Mouse (Mus musculus): Measurements from ENCODE around the gene Slc25a17. TPM values are rescaled to one million over a fixed set of nuclear protein-coding genes. Genes with fewer than 3 reads are reported as not detected.

Slc25a17 gene
- total RNA-seq, 2 experiments from 2014 or later: 6.7 TPM

- peak; percentile 48 for DNase-seq (ENCODE audit: low spot score)
These were observed 58.3 kb downstream of the Slc25a17 start for GRCm38 (mm10) chr15:81302151-81302808.

DNA sequence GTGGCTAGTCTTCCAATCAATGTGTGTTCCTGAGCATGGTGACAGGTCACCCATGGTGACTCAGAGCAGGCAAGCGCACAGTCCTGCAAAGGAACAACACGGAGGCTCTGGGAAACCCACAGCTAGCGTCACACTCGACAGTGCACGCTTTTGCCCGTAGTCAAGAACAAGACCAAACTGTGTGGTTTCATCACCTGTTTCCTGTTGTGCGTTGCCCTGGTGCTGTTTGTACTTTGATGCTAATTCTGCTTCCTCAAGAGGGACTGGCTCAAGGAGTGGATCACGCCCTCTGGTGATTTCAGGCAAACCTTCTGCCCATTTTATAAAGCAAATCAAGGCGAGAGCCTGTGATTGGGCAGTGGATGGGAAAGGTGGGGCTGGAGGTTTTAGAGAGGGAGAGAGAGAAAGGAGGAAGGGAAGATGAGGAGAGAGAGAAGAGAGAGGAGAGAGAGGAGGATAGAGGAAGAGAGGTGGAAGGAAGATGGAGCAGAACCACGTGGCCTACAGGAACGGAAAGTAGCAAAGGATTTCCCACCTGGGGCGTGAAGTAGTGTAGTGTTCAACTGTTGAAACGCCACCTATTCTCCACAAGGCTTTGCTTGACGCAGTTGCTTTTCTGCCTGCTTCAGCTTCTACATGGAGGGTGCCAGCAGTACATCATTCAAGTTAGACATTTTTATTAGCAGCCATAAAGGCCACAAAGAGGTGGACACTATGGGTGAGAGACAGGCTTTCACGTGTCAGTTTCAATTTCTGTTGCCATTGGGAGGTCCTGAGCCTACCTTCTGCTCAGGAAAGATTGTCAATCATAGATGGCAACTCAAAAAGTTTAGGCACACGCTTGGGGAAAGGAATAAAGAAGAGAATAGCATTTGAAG, 59.2 kb downstream of the Slc25a17 start:
- no peak for DNase-seq (ENCODE audit: low spot score)

- DNase-seq (ENCODE audit: low spot score): no peak
These were observed 60.0 kb downstream of the Slc25a17 start for GRCm38 (mm10) chr15:81300520-81301069.

DNA sequence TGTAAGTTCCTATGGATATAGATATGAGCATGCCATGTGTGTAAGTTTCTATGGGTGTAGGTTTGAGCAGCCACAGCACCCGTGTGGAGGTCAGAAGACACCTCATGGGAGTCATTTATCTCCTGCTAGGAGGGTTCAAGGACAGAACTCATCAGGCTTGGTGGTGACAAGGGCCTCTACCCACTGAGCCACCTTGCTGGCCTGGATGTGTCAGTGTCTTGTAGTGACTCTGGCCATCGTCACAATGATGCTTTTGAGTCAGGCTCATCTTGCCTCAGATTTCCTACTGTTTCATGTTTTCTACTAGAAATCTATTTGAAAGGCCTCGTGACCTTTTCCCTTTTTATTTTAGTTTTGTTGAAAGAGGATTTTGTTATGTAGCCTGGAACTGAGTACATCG, 61.1 kb downstream of the Slc25a17 start:
- no peak for DNase-seq (ENCODE audit: low spot score)

DNA sequence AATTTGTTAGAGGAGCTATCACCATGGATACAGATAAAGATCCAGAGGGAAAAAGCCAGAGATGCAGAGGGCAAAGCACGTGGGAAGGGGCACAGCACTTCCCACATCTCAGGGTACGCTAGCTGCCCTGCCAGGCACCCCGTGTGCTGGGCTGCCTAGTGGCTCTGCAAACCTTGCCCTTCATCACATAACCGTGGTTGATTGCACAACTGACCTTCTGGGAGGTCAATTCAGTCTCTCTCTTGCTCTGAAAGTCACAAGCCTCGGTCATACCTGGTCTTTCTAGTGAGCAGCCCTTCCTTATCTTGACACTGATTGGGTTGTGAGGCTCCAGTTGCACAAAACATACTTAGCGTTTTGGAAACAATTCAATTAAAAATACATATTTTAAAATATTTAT, 62.4 kb downstream of the Slc25a17 start:
- DNase-seq (ENCODE audit: low spot score): no peak

GRCm38 (mm10) chr15:81297543-81297942, 63.1 kb downstream of the Slc25a17 start:
- no peak for DNase-seq (ENCODE audit: low spot score)

DNA sequence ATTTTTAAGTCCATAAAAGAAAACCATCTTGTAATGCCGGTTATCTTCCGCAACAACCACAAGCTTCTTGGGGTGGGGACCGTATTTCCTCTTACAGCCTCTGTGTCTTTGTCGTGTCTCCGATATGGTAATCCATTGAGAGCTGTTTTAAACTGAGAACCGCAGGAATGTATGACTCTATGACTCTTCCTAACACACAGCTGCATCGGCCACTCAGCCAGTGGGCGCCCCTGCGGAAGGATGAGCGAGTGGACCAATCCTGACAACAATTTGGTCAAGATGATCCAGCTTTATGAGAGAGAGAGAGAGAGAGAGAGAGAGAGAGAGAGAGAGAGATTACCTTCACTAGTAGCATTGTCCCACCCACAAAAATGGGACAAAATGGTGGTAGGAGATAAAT, 65.7 kb downstream of the Slc25a17 start:
- no peak for DNase-seq (ENCODE audit: low spot score)

GRCm38 (mm10) chr15:81294386-81294785, 66.2 kb downstream of the Slc25a17 start:
- peak; percentile 9 for DNase-seq (ENCODE audit: low spot score)

DNA sequence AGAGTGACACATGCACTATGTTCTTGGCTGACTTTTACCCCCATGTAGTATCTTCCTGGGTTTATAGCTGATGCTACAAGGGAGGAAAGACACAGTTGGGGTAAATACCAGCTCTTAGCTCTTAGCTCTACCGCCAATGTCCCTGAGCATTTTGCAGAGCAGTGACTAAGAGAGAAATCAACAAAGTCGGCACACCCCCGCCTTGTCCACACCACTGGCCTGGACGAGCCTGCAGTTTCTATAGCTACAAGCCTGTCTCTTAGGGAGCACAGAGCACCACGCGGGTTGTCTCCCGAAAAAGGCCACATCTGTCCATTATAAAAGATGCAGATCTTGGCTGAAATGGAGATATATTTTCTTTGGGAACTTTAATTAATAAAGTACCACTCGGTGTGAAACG, 69.9 kb downstream of the Slc25a17 start:
- peak; percentile 9 for DNase-seq (ENCODE audit: low spot score)

- DNase-seq (ENCODE audit: low spot score): no peak
These were observed 70.4 kb downstream of the Slc25a17 start for GRCm38 (mm10) chr15:81290230-81290629.

GRCm38 (mm10) chr15:81284121-81284734, 76.4 kb downstream of the Slc25a17 start:
- no peak for DNase-seq (ENCODE audit: low spot score)

DNA sequence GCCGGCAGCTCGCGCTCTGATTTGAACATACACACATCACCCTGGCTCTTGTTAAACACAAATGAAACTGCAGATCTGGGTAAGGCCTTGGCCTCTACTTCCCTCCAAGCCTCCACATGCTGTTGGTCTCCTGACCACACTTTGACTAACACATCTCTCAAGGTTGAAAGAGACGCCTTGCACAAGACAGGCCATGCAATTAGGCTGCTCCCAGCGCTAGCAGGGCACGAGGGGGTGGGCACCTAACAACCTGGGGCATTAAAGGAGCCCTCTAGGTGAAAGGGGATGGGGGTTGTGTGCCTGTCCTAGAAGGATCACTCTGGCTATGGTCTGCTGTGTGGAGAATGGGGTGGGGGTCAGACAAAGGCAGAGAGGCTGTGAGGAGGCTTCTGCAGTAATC, 81.9 kb downstream of the Slc25a17 start:
- no peak for DNase-seq (ENCODE audit: low spot score)

- no peak for DNase-seq (ENCODE audit: low spot score)
These were observed 82.7 kb downstream of the Slc25a17 start for GRCm38 (mm10) chr15:81277928-81278327.

GRCm38 (mm10) chr15:81273361-81273760, 87.3 kb downstream of the Slc25a17 start:
- DNase-seq (ENCODE audit: low spot score): no peak

DNA sequence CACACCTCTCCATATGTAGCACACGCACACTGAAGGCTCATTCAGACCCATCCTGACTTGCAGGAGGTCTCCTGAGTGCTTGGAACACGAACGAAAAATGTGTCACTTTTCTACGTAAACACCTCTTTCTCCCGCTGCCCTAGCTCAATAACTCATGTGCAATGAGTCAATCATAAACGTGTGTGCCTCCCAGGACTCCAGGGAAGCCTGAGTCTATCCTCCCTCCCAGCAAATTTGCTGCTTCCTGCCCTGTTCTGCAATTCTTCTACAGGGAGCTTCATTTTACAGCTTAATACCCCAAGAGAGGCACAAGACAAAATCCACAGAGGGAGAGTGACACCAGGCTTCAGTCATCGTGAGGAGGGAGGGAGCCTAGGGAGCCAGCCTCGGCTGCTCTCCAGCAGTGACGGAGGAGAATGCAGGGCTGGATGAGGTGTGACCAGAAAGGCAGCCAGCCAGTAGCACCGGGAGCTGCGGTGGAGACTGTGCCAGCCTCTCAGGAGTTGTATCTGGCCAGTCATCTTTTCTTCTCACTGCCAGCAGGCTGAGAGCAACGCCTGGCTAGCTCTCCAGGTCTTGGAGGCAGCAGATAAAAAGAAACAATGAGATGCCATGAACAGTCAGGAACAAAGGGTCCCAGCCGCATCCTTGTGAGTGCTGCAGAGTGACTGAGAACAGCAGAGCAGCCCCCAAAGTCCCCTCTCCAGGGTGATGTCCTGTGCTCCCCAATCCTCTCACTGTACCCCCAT, 88.1 kb downstream of the Slc25a17 start:
- DNase-seq (ENCODE audit: low spot score): peak; percentile 83

Other genes starting within 250 kb of the Slc25a17 start
- gene Mrtfa, start 170.1 kb downstream of the Slc25a17 start, total RNA-seq (2021): 10 to 100 TPM; 17.5 to 17.7 TPM
- gene Mchr1, start 125.3 kb downstream of the Slc25a17 start, total RNA-seq (2021): 1 to 10 TPM; 1.5 to 3.3 TPM
- 100 to 1,000 TPM in 1 of 2 experiments, 10 to 100 TPM in 1; 98.2 to 126 TPM for gene St13, start 39.3 kb upstream of the Slc25a17 start, total RNA-seq (2021)
- gene Xpnpep3, start 39.3 kb upstream of the Slc25a17 start, total RNA-seq (2021): 1 to 10 TPM; 6.5 to 6.6 TPM
- gene Dnajb7, start 47.5 kb upstream of the Slc25a17 start, total RNA-seq (2021): not detected
- 10 to 100 TPM; 84.9 to 99.4 TPM for gene Rbx1, start 105.5 kb upstream of the Slc25a17 start, total RNA-seq (2021)
- 10 to 100 TPM; 41.3 to 43.2 TPM for gene Ep300, start 224.5 kb upstream of the Slc25a17 start, total RNA-seq (2021)